Mouse (Mus musculus) olfactory bulb, adult 2 months (tissue): ENCODE data around the gene Kctd4. TPM values are rescaled to one million over a fixed set of nuclear protein-coding genes. Genes with fewer than 3 reads are reported as not detected.

Source experiments
- H3K27ac ChIP-seq: fragments of 200-500 bp; 2 replicates; pipeline ENCODE4 v1.5.1; 2012; ENCODE audit warnings: low read depth, low read length; ENCODE audit not compliant: insufficient read depth
- H3K4me1 ChIP-seq: fragments of 200-500 bp; 2 replicates; pipeline ENCODE4 v1.6.1; 2012; ENCODE audit warnings: low read length; ENCODE audit not compliant: control insufficient read depth, insufficient read depth
- H3K4me3 ChIP-seq: fragments of 200-500 bp; 2 replicates; pipeline ENCODE4 v1.5.1; 2012; ENCODE audit warnings: mild to moderate bottlenecking, low read depth, low read length, moderate library complexity; ENCODE audit not compliant: insufficient read depth
- CTCF ChIP-seq: fragments of 200-500 bp; IDR thresholded peaks from 2 replicates; pipeline ENCODE4 v1.5.1; 2012; ENCODE audit warnings: low read depth, mild to moderate bottlenecking, low read length, moderate library complexity; ENCODE audit not compliant: insufficient read depth
- POLR2A ChIP-seq: fragments of 200-500 bp; IDR thresholded peaks from 2 replicates; pipeline ENCODE4 v1.6.1; 2012; ENCODE audit warnings: mild to moderate bottlenecking, low read depth, low read length, moderate library complexity; ENCODE audit not compliant: insufficient read depth
- WGBS: fragments of 180-500 bp; shearing (Covaris S2); methylation state at CpG from one replicate; pipeline ENCODE4 v1.1.7; 2018; 5-methylcytosine and 5-hydroxymethylcytosine counted together
- polyA plus RNA-seq: library from polyadenylated mRNA; stranded (reverse); fragments of >200 nt; gene quantifications from 2 replicates; pipeline ENCODE4 v1.2.4, GENCODE M21; 2012; ENCODE audit warnings: low replicate concordance; ENCODE audit not compliant: missing spikeins, insufficient read depth, insufficient read length

Kctd4 gene
- polyA plus RNA-seq, 1 experiment, result not detected

DNA sequence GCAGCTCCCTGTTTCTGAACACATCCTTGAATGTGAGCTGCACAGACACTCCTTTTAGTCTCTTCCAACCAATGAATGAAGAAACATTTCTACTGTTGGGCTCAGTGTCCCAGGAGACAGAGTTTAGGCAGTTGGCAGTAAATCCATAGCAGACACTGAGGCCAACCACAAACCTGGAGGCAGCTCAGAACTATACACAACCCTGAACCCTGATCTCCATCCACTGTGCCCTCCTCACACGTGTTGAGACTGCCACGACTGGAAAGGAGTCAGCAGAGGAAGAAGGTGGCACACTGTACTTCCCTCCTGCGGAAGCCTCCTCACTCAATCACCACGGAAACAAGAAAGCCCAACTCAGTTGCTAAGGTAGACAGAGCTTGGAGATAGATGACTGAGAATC, 30.3 kb downstream of the Kctd4 start:
- TF ChIP-seq CTCF, result no peak
- TF ChIP-seq POLR2A, result no peak
- Histone ChIP-seq H3K27ac (no peak overlapping the region), H3K4me1 (peaks cover 6% of the 10 kb centered on the region; the same call in 1 of the 2 replicates), H3K4me3 (no peak overlapping the region)
- 43% methylated on average over 4 of the region's 4 CpGs for WGBS

DNA sequence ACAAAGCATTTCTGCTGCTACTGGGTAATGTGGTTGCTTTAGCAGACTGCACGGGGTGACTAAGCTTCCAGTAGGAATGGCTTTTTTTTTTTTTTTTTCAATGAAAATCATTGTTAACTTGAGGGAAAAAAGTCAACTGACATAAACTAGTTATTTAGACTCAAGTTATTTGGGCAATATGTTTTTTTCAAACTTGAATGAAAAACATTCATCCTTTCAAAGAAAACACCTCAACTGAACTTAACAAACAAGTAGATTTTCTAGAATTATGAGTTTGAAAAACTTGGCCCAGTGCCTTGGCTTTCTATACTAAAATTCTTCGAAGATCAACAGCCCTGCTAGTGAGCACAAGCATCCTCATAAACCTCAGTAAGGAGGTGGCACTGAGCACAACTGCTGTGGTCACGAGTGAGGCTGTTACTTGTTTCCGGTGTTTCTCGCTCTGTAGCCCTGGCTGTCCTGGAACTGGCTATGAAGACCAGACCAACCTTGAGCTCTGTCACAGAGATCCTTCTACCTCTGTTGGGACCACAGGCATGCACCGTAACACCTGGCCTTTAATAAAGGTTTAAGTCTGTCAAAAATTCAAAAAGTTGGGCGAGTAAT, 32.2 kb downstream of the Kctd4 start:
- Histone ChIP-seq H3K27ac (no peak overlapping the region), H3K4me3 (no peak overlapping the region), H3K4me1 (peaks cover 6% of the 10 kb centered on the region; the same call in 1 of the 2 replicates)
- 81% methylated on average over 7 of the region's 7 CpGs for WGBS
- TF ChIP-seq CTCF (no peak), POLR2A (no peak)

DNA sequence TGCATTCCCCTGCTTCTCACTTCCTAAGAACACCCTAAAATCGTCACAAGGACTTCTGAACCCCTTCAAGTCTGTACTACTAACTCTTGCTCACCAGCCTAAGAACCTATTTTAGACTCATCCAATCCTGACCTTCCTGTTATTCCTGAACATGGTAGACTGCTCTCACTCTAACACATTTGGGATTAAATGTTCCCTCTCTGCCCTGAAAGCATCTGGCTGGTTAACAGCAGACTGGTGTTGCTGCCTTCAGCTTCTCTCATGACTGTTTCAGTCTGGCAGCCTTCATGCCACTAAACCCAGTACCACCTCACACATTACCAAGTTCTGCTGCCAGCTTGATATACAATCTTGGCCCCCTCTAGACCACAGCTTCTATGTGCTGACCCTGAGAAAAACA, 34.4 kb downstream of the Kctd4 start:
- no peak overlapping the region for H3K4me3 ChIP-seq
- no peak for TF ChIP-seq POLR2A
- TF ChIP-seq CTCF, result no peak
- 79% methylated on average over 1 of the region's 1 CpGs for WGBS
- peaks cover 5% of the 10 kb centered on the region; the same call in 1 of the 2 replicates for H3K4me1 ChIP-seq
- H3K27ac ChIP-seq, result no peak overlapping the region

DNA sequence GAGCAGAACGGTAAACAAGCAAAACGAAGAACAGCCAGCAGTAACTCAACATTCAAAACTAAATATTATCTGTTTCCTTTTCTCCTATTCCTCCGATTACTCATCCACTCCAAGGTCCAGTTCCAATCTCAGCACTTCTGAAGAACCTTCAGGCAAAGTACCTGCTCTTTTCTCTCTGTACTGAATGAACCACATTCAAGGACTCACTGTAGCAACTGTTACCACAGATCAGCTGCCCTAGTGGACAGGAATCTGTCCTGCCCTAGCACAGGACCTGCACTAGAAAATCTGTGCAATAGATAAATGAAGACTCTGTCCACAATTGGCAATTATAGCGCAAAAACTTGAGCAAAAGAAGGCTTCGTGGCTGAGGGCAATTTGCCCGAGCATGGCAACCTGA, 36.1 kb downstream of the Kctd4 start:
- Histone ChIP-seq H3K4me3 (no peak overlapping the region), H3K27ac (no peak overlapping the region), H3K4me1 (no peaks in the 10 kb centered on the region)
- TF ChIP-seq CTCF (no peak), POLR2A (no peak)
- WGBS, result 95% methylated on average over 6 of the region's 6 CpGs

DNA sequence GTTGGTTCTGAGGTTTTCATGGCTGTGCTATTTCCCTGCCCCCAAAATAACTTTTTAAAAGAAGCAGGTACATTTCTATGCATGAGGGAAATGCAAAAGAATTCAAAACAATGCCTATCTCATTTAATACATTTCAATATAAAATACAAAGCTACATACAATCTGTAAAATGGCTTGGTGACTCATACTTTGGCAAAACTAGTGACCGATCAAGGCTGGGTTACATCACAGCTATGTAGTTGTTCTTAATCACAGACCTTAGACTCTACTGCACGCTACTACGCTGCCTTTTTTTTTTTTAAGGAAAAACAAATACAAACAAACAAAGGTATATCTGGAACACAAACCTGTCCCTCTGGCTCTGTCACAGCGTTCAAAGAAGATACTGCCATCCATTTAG, 37.6 kb downstream of the Kctd4 start:
- Histone ChIP-seq H3K27ac (no peak overlapping the region), H3K4me3 (no peak overlapping the region), H3K4me1 (no peaks in the 10 kb centered on the region)
- 76% methylated on average over 4 of the region's 4 CpGs for WGBS
- TF ChIP-seq CTCF, result no peak
- TF ChIP-seq POLR2A, result no peak

DNA sequence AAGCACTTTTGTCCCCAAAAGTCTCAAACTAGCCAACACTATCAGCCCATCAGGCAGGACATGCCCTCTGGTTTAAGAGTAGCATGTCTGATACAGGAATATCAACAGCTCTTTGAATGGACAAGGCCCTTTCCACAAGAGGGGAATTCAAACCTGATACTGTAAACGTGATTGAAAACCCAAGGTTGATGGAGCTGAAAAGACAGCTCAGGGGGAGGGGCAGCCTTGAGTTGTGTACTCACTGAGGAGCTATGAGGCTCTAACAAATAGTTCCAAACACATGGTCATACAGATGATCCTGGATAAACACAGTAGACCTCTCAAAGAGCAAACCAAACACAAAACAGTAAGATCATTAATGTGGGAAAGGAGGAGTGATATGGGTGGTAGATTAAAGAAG, 43.3 kb downstream of the Kctd4 start:
- Histone ChIP-seq H3K27ac (no peak overlapping the region), H3K4me1 (no peaks in the 10 kb centered on the region), H3K4me3 (no peak overlapping the region)
- no peak for TF ChIP-seq POLR2A
- no peak for TF ChIP-seq CTCF
- WGBS, result 65% methylated on average over 1 of the region's 1 CpGs

DNA sequence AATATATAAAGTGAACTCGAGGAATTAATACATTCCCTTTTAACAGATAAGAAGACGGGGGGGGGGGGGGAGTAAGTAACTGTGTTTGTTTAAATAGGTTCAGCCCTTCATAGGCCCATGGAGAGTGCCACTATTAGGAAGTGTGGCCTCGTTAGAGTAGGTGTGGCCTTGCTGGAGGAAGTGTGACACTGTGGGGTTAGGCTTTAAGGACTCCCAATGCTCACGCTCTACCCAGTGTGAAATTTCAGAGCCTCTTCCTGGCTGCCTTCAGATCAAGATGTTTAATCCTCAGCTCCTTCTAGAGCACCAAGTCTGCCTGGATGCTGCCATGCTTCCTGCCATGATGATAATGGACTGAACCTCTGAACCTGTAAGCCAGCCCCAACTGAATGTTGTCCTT, 47.0 kb downstream of the Kctd4 start:
- no peak overlapping the region for H3K27ac ChIP-seq
- H3K4me3 ChIP-seq, result no peak overlapping the region
- no peaks in the 10 kb centered on the region for H3K4me1 ChIP-seq
- WGBS, result 81% methylated on average over 4 of the region's 4 CpGs
- no peak for TF ChIP-seq CTCF

DNA sequence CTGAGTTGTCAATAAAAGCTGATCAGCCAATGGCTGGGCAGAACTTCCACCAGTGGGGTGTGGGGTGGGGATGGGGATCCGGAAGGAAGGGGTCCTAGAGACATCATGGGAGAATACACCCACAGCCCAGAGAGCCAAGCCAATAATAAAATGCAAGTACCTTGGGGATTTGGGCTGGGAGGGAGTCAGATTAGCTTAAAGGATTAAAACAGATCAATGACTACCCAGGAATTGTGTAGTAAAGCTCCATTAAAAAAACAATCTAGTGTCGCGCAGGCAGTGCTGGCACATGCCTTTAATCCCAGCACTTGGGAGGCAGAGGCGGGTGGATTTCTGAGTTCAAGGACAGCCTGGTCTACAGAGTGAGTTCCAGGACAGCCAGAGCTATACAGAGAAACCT, 50.2 kb downstream of the Kctd4 start:
- no peak for TF ChIP-seq CTCF
- TF ChIP-seq POLR2A, result no peak
- Histone ChIP-seq H3K4me1 (no peaks in the 10 kb centered on the region), H3K4me3 (no peak overlapping the region), H3K27ac (no peak overlapping the region)
- 89% methylated on average over 4 of the region's 4 CpGs for WGBS

DNA sequence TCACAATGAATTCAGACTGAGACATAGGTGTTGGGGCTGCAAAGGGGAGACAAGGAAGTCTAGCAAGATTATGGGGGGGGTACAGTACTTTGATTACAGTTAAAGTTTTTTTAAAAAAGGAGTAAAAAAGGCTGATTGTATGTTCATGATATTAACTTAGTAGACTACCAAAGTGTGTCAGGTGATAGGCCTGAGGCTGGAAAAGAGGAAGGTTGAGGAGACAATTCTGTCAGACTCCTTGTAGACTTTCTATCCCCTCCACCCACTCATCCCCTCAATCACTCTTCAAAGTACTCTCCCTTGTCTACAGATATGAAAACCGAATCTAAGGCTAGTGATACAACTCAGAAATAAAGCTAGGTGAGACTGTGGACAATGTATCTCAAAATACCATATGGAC, 53.4 kb downstream of the Kctd4 start:
- no peak for TF ChIP-seq POLR2A
- no peak for TF ChIP-seq CTCF
- H3K27ac ChIP-seq, result no peak overlapping the region
- 97% methylated on average over 1 of the region's 1 CpGs for WGBS

DNA sequence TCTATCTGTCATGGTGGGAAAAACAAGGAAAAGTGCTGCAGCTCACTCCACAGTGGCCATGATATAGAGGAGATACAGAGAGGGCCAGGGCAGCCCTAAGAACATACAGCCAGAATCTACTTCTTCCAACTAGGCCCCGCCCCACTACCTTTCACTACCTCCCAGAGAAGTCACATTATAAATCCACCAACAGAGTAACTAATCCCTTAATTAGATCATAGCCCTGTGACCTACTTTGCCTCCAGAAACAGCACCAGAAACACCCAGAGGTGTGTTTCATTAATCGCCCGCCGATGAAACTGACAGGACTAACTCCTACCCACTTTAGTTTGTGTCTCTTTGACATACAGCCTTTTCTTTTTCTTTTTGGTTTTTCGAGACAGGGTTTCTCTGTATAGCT, 54.4 kb downstream of the Kctd4 start:
- Histone ChIP-seq H3K4me1 (no peaks in the 10 kb centered on the region), H3K27ac (no peak overlapping the region), H3K4me3 (no peak overlapping the region)
- TF ChIP-seq POLR2A, result no peak
- no peak for TF ChIP-seq CTCF
- WGBS, result 68% methylated on average over 5 of the region's 5 CpGs

More for the DNA sequence above, 53.4 kb downstream of the Kctd4 start:
- Histone ChIP-seq H3K4me1 (no peaks in the 10 kb centered on the region), H3K4me3 (no peak overlapping the region)
